Mouse (Mus musculus) testis, adult 2 months (tissue): Measurements from ENCODE around the gene Ccdc12.

ENCODE experiments used
- CTCF ChIP-seq: fragments of 200-500 bp; IDR thresholded peaks from 2 replicates; pipeline ENCODE4 v1.5.1; 2012; ENCODE audit warnings: low read depth, mild to moderate bottlenecking, inconsistent platforms, low read length, moderate library complexity; ENCODE audit not compliant: control insufficient read depth, insufficient read depth, insufficient replicate concordance
- POLR2A ChIP-seq: fragments of 200-500 bp; IDR thresholded peaks from 2 replicates; pipeline ENCODE4 v1.6.1; 2012; ENCODE audit warnings: low read depth, mild to moderate bottlenecking, inconsistent platforms, low read length, moderate library complexity; ENCODE audit not compliant: control insufficient read depth

DNA sequence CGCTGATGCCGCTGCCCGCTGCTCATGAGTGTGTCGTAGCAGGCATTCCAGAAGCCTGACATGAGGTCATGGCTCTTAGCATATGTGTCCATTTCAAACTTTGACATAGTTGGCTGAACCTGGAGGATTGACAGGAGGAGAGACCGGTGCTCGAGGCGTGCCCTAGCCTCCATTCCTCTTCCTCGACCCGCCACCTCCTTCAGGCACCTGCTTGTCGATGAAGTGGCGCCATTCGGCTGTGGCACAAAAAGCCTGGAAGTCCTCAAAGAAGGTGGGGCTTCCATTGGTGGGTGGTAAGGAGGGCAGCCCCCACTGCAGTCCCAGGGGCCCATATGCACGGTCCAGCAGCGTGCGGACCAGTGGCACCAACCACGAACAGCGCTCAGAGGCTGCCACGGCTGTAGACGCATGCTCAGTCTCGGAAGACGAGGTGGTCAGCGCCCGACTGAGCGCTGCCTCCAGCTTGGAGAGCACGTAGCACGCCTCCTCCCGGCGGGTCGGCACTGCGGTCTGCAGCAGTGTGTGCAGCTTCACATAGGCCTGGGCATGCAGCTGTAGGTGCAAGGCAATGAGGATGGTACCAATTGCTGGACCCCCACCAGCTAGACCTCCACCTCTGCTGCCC is 24.5 kb upstream of the Ccdc12 start:
- no peak for TF ChIP-seq CTCF
- TF ChIP-seq POLR2A = no peak
